In genomic region chr8:123518667-123519066, GRCm38 (mm10) we compare ENCODE assay signal across 8 mouse cellular contexts. TPM values are rescaled to one million over a fixed set of nuclear protein-coding genes. Genes with fewer than 3 reads are reported as not detected.
DNase-seq lines count a peak whose midpoint lies in the region; ATAC-seq and TF ChIP-seq lines count a peak whose summit lies in the region.

Gas8 (plus strand) TSS chr8:123518834.

- peak; percentile 98 for ATAC-seq in CD4-positive, CD25-positive, alpha-beta regulatory T cell, adult 4 months
- ATAC-seq in heart, embryonic 15.5 days (replicated peaks; ENCODE audit: insufficient number of reproducible peaks, insufficient read depth, low FRiP score, low read depth), result peak; percentile 95
- ATAC-seq in liver, embryonic 14.5 days (ENCODE audit: insufficient read depth), result peak; percentile 87
- ATAC-seq in neural tube, embryonic 11.5 days (ENCODE audit: insufficient read depth, low FRiP score, low TSS enrichment), result peak; percentile 75
- ATAC-seq in stomach, postnatal 0 days (ENCODE audit: low FRiP score, low TSS enrichment), result peak; percentile 97

- H3K4me1 ChIP-seq in heart, embryonic 15.5 days (replicated peaks), result peaks cover 32% of the 10 kb centered on the region
- H3K4me1 ChIP-seq in liver, embryonic 14.5 days (replicated peaks; ENCODE audit: control insufficient read depth in 2 of 2, insufficient read depth in 2 of 2, low read length in 1 of 2), result peaks cover 0 to 6% of the 10 kb centered on the region in 2 experiments; a peak in 2 of 4 replicates
- 0 out of 2 replicates have a peak, but pooled peaks cover 7% of the 10 kb centered on the region for H3K4me1 ChIP-seq in neural tube, embryonic 11.5 days (ENCODE audit: control insufficient read depth, insufficient read depth, low read length)
- H3K4me1 ChIP-seq in stomach, postnatal 0 days (replicated peaks; ENCODE audit: control insufficient read depth, insufficient read depth), result no peaks in the 10 kb centered on the region; the same call in 1 of the 2 replicates

- peak; percentile 27 for DNase-seq in c-Kit-negative CD71-positive TER-119-positive erythroid progenitor cells, embryonic 14.5 days (ENCODE audit: low read depth, low spot score)
- DNase-seq in fibroblast of lung, adult 2 months (ENCODE audit: low read depth), result peak; percentile 85
- peak; percentile 96 for DNase-seq in kidney, postnatal 25 days
- DNase-seq in liver, embryonic 14.5 days (ENCODE audit: low read depth in 3 of 3, low spot score in 3 of 3), result peak; percentile 71 to 74 (median 73)
- peak; percentile 91 for DNase-seq in neural tube, embryonic 11.5 days (ENCODE audit: low spot score)
- peak; percentile 96 for DNase-seq in stomach, postnatal 0 days (ENCODE audit: low spot score)

- TF ChIP-seq CTCF in liver, embryonic 14.5 days (IDR thresholded peaks at IDR 0.05; ENCODE audit: low read depth), result peak; percentile 15; the same call in 1 of the 2 replicates
- peak; percentile 38 for TF ChIP-seq CTCF in stomach, postnatal 0 days (IDR thresholded peaks at IDR 0.05; ENCODE audit: low read depth)

- peaks cover 23% of the 10 kb centered on the region for H3K36me3 ChIP-seq in heart, embryonic 15.5 days
- H3K36me3 ChIP-seq in liver, embryonic 14.5 days (replicated peaks; ENCODE audit: control insufficient read depth, insufficient read depth, low read depth), result no peaks in the 10 kb centered on the region
- H3K36me3 ChIP-seq in neural tube, embryonic 11.5 days (ENCODE audit: control insufficient read depth, insufficient read depth, low read length), result peaks cover 5% of the 10 kb centered on the region
- peaks cover 9% of the 10 kb centered on the region for H3K36me3 ChIP-seq in stomach, postnatal 0 days (ENCODE audit: control insufficient read depth, insufficient read depth, low read length)

- TF ChIP-seq EP300 in liver, embryonic 14.5 days (IDR thresholded peaks at IDR 0.05; ENCODE audit: low read depth), result no peak
- TF ChIP-seq EP300 in stomach, postnatal 0 days (optimal IDR thresholded peaks at IDR 0.05), result no peak

- H3K9me3 ChIP-seq in heart, embryonic 15.5 days (replicated peaks), result no peaks in the 10 kb centered on the region
- no peaks in the 10 kb centered on the region for H3K9me3 ChIP-seq in liver, embryonic 14.5 days (ENCODE audit: control insufficient read depth, low read length)
- no peaks in the 10 kb centered on the region for H3K9me3 ChIP-seq in neural tube, embryonic 11.5 days (ENCODE audit: control insufficient read depth, low read length)
- no peaks in the 10 kb centered on the region for H3K9me3 ChIP-seq in stomach, postnatal 0 days (ENCODE audit: control insufficient read depth, low read length)

- H3K9ac ChIP-seq in heart, embryonic 15.5 days, result peak within 1 kb of the TSS; percentile 64
- peak within 1 kb of the TSS; percentile 51; the same call in 1 of the 2 replicates for H3K9ac ChIP-seq in liver, embryonic 14.5 days (replicated peaks)
- H3K9ac ChIP-seq in neural tube, embryonic 11.5 days (ENCODE audit: low read length), result peak within 1 kb of the TSS; percentile 79
- peak within 1 kb of the TSS; percentile 71 for H3K9ac ChIP-seq in stomach, postnatal 0 days (ENCODE audit: low read length)

- H3K4me3 ChIP-seq in heart, embryonic 15.5 days, result peak within 1 kb of the TSS; percentile 88
- H3K4me3 ChIP-seq in liver, embryonic 14.5 days (ENCODE audit: insufficient read depth in 1 of 2, low read depth in 2 of 2, low read length in 2 of 2), result peak within 1 kb of the TSS; percentile 63 to 64
- peak within 1 kb of the TSS; percentile 70 for H3K4me3 ChIP-seq in neural tube, embryonic 11.5 days (ENCODE audit: low read depth, low read length)
- H3K4me3 ChIP-seq in stomach, postnatal 0 days (ENCODE audit: low read depth, low read length), result peak within 1 kb of the TSS; percentile 62

- H3K4me2 ChIP-seq in heart, embryonic 15.5 days, result peak within 1 kb of the TSS; percentile 86
- peak within 1 kb of the TSS; percentile 62 for H3K4me2 ChIP-seq in liver, embryonic 14.5 days (ENCODE audit: low read depth)
- peak within 1 kb of the TSS; percentile 62 for H3K4me2 ChIP-seq in neural tube, embryonic 11.5 days (ENCODE audit: low read depth)
- peak within 1 kb of the TSS; percentile 88 for H3K4me2 ChIP-seq in stomach, postnatal 0 days (replicated peaks; ENCODE audit: low read depth)

- H3K27ac ChIP-seq in heart, embryonic 15.5 days, result no peak within 1 kb of the TSS
- no peak within 1 kb of the TSS for H3K27ac ChIP-seq in liver, embryonic 14.5 days
- no peak within 1 kb of the TSS for H3K27ac ChIP-seq in neural tube, embryonic 11.5 days (ENCODE audit: low read depth, low read length)
- H3K27ac ChIP-seq in stomach, postnatal 0 days (replicated peaks), result no peak within 1 kb of the TSS

- WGBS in heart, embryonic 15.5 days, result under 1% methylated on average over 20 of the region's 20 CpGs
- under 1% methylated on average over 20 of the region's 20 CpGs for WGBS in liver, embryonic 14.5 days (ENCODE audit: insufficient replicate concordance)
- WGBS in neural tube, embryonic 11.5 days, result 0% methylated on average over 20 of the region's 20 CpGs
- WGBS in stomach, postnatal 0 days, result under 1% methylated on average over 20 of the region's 20 CpGs

- H3K27me3 ChIP-seq in heart, embryonic 15.5 days, result peaks cover 39% of the 10 kb centered on the region
- H3K27me3 ChIP-seq in liver, embryonic 14.5 days (ENCODE audit: control insufficient read depth, insufficient read depth, low read length), result peaks cover 30% of the 10 kb centered on the region
- H3K27me3 ChIP-seq in neural tube, embryonic 11.5 days (ENCODE audit: control insufficient read depth, insufficient read depth, low read length), result no peaks in the 10 kb centered on the region
- peaks cover 2% of the 10 kb centered on the region; the same call in 1 of the 2 replicates for H3K27me3 ChIP-seq in stomach, postnatal 0 days (ENCODE audit: control insufficient read depth, insufficient read depth, low read length)

RNA-seq across cellular contexts. Expression of gene Gas8, which starts in this region (rescaled TPM):
- polyA plus RNA-seq in CD4-positive, CD25-positive, alpha-beta regulatory T cell, adult 4 months (2017; shearing (Covaris generic)), result 1 to 10 TPM; 6.5 to 7.4 TPM
- polyA plus RNA-seq in heart, embryonic 15.5 days (2015; fragmentation: Nextera tagmentation; extraction: Ambion mirVana), result 12.9 and 14.7 TPM in 2 replicates
- 1.8 and 3.4 TPM in 2 replicates for polyA plus RNA-seq in liver, embryonic 14.5 days (2012; rRNA removed)
- 2.3 and 3.5 TPM in 2 replicates for polyA plus RNA-seq in liver, embryonic 14.5 days (2014; fragmentation: Nextera tagmentation; extraction: Ambion mirVana)
- polyA plus RNA-seq in neural tube, embryonic 11.5 days (2014; fragmentation: Nextera tagmentation; extraction: Ambion mirVana), result 39.0 and 45.5 TPM in 2 replicates
- polyA plus RNA-seq in stomach, postnatal 0 days (2015; fragmentation: Nextera tagmentation; extraction: Ambion mirVana), result 10.6 and 11.3 TPM in 2 replicates

Comparison
In these comparisons a context has a peak if more than half of its experiments do, and no peak if none do; other contexts are left out.
1. DNase-seq: peak in every context shown above with its lines; median percentile 96 in kidney, postnatal 25 days; 96 in stomach, postnatal 0 days; 91 in neural tube, embryonic 11.5 days; 85 in fibroblast of lung, adult 2 months; 73 in liver, embryonic 14.5 days; 27 in c-Kit-negative CD71-positive TER-119-positive erythroid progenitor cells, embryonic 14.5 days.